In genomic region chr7:48908521-48909341, GRCm38 (mm10) we compare ENCODE assay signal across 8 mouse cellular contexts. TPM values are rescaled to one million over a fixed set of nuclear protein-coding genes. Genes with fewer than 3 reads are reported as not detected.
DNase-seq lines count a peak whose midpoint lies in the region; ATAC-seq and TF ChIP-seq lines count a peak whose summit lies in the region.

TSS of gene Nav2 (plus strand) at chr7:48908716.

- ATAC-seq in kidney, embryonic 14.5 days (ENCODE audit: low FRiP score, low TSS enrichment): no peak
- ATAC-seq in Patski: no peak
- ATAC-seq in midbrain, embryonic 14.5 days (ENCODE audit: low FRiP score, low TSS enrichment): no peak

- no peak for DNase-seq in kidney, adult 9 months
- DNase-seq in Patski (ENCODE audit: low read depth, low spot score): no peak
- no peak for DNase-seq in heart, adult 2 months
- DNase-seq in layer of hippocampus, postnatal 14 days (ENCODE audit: low spot score in 2 of 2): no peak
- DNase-seq in midbrain, embryonic 14.5 days: no peak
- DNase-seq in ovary, postnatal 10 days (ENCODE audit: low spot score): no peak
- DNase-seq in right cerebral cortex, adult 2 months (ENCODE audit: low spot score in 2 of 2): no peak

- intact Hi-C loops in heart, adult 2 months (cut with DNase I): no loop called here

- CTCF ChIA-PET in Patski (lab: Charles Lee): interaction anchor here (1.0 to 1.7 kb wide), 3 partner anchors 15 to 465 kb away, joined by 3 to 5 read pairs (median 3); no protein-coding TSS in a partner anchor

- H3K4me3 ChIP-seq in kidney, embryonic 14.5 days (ENCODE audit: low read length): no peak within 1 kb of the TSS
- no peak within 1 kb of the TSS for H3K4me3 ChIP-seq in heart, adult 2 months
- no peak within 1 kb of the TSS for H3K4me3 ChIP-seq in midbrain, embryonic 14.5 days (replicated peaks; ENCODE audit: low read depth, low read length)

- POLR2A ChIA-PET in Patski (lab: Charles Lee): no interaction called here

- H3K4me2 ChIP-seq in kidney, embryonic 14.5 days (replicated peaks; ENCODE audit: low read depth, low read length): no peak within 1 kb of the TSS
- H3K4me2 ChIP-seq in midbrain, embryonic 14.5 days (ENCODE audit: low read length): no peak within 1 kb of the TSS

- H3K27ac ChIP-seq in kidney, embryonic 14.5 days (ENCODE audit: low read depth, low read length): no peak within 1 kb of the TSS
- no peak within 1 kb of the TSS for H3K27ac ChIP-seq in heart, adult 2 months
- H3K27ac ChIP-seq in midbrain, embryonic 14.5 days (replicated peaks; ENCODE audit: low read depth, low read length): no peak within 1 kb of the TSS

- H3K9ac ChIP-seq in kidney, embryonic 14.5 days (ENCODE audit: low read depth, low read length): no peak within 1 kb of the TSS
- no peak within 1 kb of the TSS for H3K9ac ChIP-seq in heart, adult 2 months (ENCODE audit: low read depth, low read length)
- H3K9ac ChIP-seq in midbrain, embryonic 14.5 days (replicated peaks; ENCODE audit: low read length): no peak within 1 kb of the TSS

- no peaks in the 10 kb centered on the region for H3K36me3 ChIP-seq in kidney, embryonic 14.5 days (ENCODE audit: control insufficient read depth, insufficient read depth, low read length)
- no peaks in the 10 kb centered on the region for H3K36me3 ChIP-seq in heart, adult 2 months (ENCODE audit: control insufficient read depth, insufficient read depth, low read length)
- H3K36me3 ChIP-seq in midbrain, embryonic 14.5 days (ENCODE audit: control insufficient read depth, insufficient read depth, low read length): no peaks in the 10 kb centered on the region

- no peaks in the 10 kb centered on the region for H3K9me3 ChIP-seq in kidney, embryonic 14.5 days (ENCODE audit: control insufficient read depth, low read length)
- no peaks in the 10 kb centered on the region for H3K9me3 ChIP-seq in midbrain, embryonic 14.5 days (ENCODE audit: control insufficient read depth, low read length)

- in situ Hi-C loops in Patski (cut with MboI; ENCODE audit: low pct_unique_long_range_greater_than_20kb): no loop called here

- no peak for TF ChIP-seq EP300 in heart, adult 2 months (IDR thresholded peaks at IDR 0.05; ENCODE audit: insufficient read depth, low read depth, low read length)

- H3K79me2 ChIP-seq in heart, adult 2 months (replicated peaks; ENCODE audit: control insufficient read depth, insufficient read depth, low read length): no peaks in the 10 kb centered on the region

- no peaks in the 10 kb centered on the region for H3K27me3 ChIP-seq in kidney, embryonic 14.5 days (ENCODE audit: control insufficient read depth, insufficient read depth, low read length)
- H3K27me3 ChIP-seq in Patski: no peaks in the 10 kb centered on the region
- no peaks in the 10 kb centered on the region for H3K27me3 ChIP-seq in heart, adult 2 months (ENCODE audit: control insufficient read depth, insufficient read depth, low read length)
- H3K27me3 ChIP-seq in midbrain, embryonic 14.5 days (ENCODE audit: control insufficient read depth, insufficient read depth, low read length): no peaks in the 10 kb centered on the region

- no peak for TF ChIP-seq POLR2A in heart, adult 2 months (IDR thresholded peaks at IDR 0.05; ENCODE audit: insufficient read depth, low read depth, low read length)

- 65% methylated on average over 8 of the region's 8 CpGs for WGBS in kidney, embryonic 14.5 days
- WGBS in heart, adult 2 months: 58% methylated on average over 8 of the region's 8 CpGs
- 78% methylated on average over 8 of the region's 8 CpGs for WGBS in midbrain, embryonic 14.5 days

- TF ChIP-seq CTCF in Patski (IDR thresholded peaks at IDR 0.05): no peak
- no peak for TF ChIP-seq CTCF in heart, adult 2 months (IDR thresholded peaks at IDR 0.05)

- H3K4me1 ChIP-seq in kidney, embryonic 14.5 days (ENCODE audit: control insufficient read depth, insufficient read depth, low read length): no peaks in the 10 kb centered on the region
- no peaks in the 10 kb centered on the region for H3K4me1 ChIP-seq in heart, adult 2 months (ENCODE audit: control insufficient read depth, insufficient read depth, low read length)
- no peaks in the 10 kb centered on the region for H3K4me1 ChIP-seq in midbrain, embryonic 14.5 days (ENCODE audit: control insufficient read depth, insufficient read depth, low read length)

RNA-seq across cellular contexts. Expression of gene Nav2, which starts in this region (rescaled TPM):
- 39.8 and 49.2 TPM in 2 replicates for polyA plus RNA-seq in kidney, embryonic 14.5 days (2014; fragmentation: Nextera tagmentation; extraction: Ambion mirVana)
- 13.3 TPM for polyA plus RNA-seq in Patski (2021)
- 10 to 100 TPM; 34.4 to 49.9 TPM for total RNA-seq in heart, adult 2 months (2021)
- 20.4 and 24.2 TPM in 2 replicates for polyA plus RNA-seq in heart, adult 2 months (2012; rRNA removed)
- 100 to 1,000 TPM; 103 to 107 TPM for total RNA-seq in layer of hippocampus, postnatal 14 days (2021)
- 22.5 and 23.3 TPM in 2 replicates for polyA plus RNA-seq in midbrain, embryonic 14.5 days (2014; fragmentation: Nextera tagmentation; extraction: Ambion mirVana)
